Mouse (Mus musculus) E14TG2a.4 (cell line): ENCODE measurements at regions not wholly inside any gene's neighbourhood (a gene's known extent, or its start where the extent isn't known, plus 50 kb on each side); places are given as distances from the start of the nearest gene placed in this dataset.
"Not testable (repeated sequence)": the region's sequence is repeated elsewhere in the genome, so short reads cannot be mapped to it uniquely, and the experiment has no call there.

Source experiments
- CTCF ChIP-seq: conservative IDR thresholded peaks from 2 replicates; pipeline ENCODE4 v1.5.1; 2014; ENCODE audit warnings: low read length
- NANOG ChIP-seq: IDR thresholded peaks from 2 replicates; pipeline ENCODE4 v1.6.1; 2014; ENCODE audit warnings: borderline replicate concordance, low read length, mixed read lengths
- POU5F1 ChIP-seq: IDR thresholded peaks from 2 replicates; pipeline ENCODE4 v1.6.1; 2014; ENCODE audit warnings: low read length, borderline replicate concordance

- not testable (repeated sequence) for TF ChIP-seq POU5F1, NANOG
- TF ChIP-seq CTCF: peak; percentile 40
Measured at GRCm38 (mm10) chr12:114047991-114048390, 504.3 kb downstream of the Adam6a start.
